Mouse (Mus musculus): ENCODE results near the gene Golt1b. TPM values are rescaled to one million over a fixed set of nuclear protein-coding genes. Genes with fewer than 3 reads are reported as not detected.

Golt1b gene
- polyA plus RNA-seq, 1 experiment from 2014 or later: 69.5 TPM

GRCm38 (mm10) chr6:142363019-142363576 lies 23.9 kb upstream of the Golt1b start:
- no peak overlapping the region for H3K4me2 ChIP-seq
- no peaks in the 10 kb centered on the region for H3K27me3 ChIP-seq (replicated peaks)
- no peak for ATAC-seq (ENCODE audit: low FRiP score)
- no peaks in the 10 kb centered on the region for H3K4me1 ChIP-seq
- H3K4me3 ChIP-seq (replicated peaks): no peak overlapping the region
- H3K9ac ChIP-seq (replicated peaks): no peak overlapping the region
- H3K36me3 ChIP-seq: peaks cover 85% of the 10 kb centered on the region
- no peak overlapping the region for H3K27ac ChIP-seq (replicated peaks)
- H3K9me3 ChIP-seq (replicated peaks): no peaks in the 10 kb centered on the region
- WGBS: 77% methylated on average over 9 of the region's 9 CpGs

- H3K36me3 ChIP-seq: peaks cover 81% of the 10 kb centered on the region
- 88% methylated on average over 8 of the region's 8 CpGs for WGBS
- H3K9me3 ChIP-seq (replicated peaks): no peaks in the 10 kb centered on the region
- H3K4me2 ChIP-seq: no peak overlapping the region
- H3K27ac ChIP-seq (replicated peaks): no peak overlapping the region
- ATAC-seq (ENCODE audit: low FRiP score): no peak
- H3K4me1 ChIP-seq: no peaks in the 10 kb centered on the region
- no peak overlapping the region for H3K9ac ChIP-seq (replicated peaks)
- no peaks in the 10 kb centered on the region for H3K27me3 ChIP-seq (replicated peaks)
- H3K4me3 ChIP-seq (replicated peaks): no peak overlapping the region
Observed at GRCm38 (mm10) chr6:142365742-142366472, 21.1 kb upstream of the Golt1b start.

GRCm38 (mm10) chr6:142366473-142367018 lies 20.5 kb upstream of the Golt1b start:
- Histone ChIP-seq H3K9me3 (replicated peaks) (no peaks in the 10 kb centered on the region), H3K4me2 (no peak overlapping the region), H3K36me3 (peaks cover 78% of the 10 kb centered on the region), H3K27ac (replicated peaks) (no peak overlapping the region), H3K4me3 (replicated peaks) (no peak overlapping the region), H3K9ac (replicated peaks) (no peak overlapping the region), H3K27me3 (replicated peaks) (no peaks in the 10 kb centered on the region), H3K4me1 (no peaks in the 10 kb centered on the region)
- WGBS: 92% methylated on average over 10 of the region's 10 CpGs
- ATAC-seq (ENCODE audit: low FRiP score): no peak

- H3K9me3 ChIP-seq (replicated peaks): no peaks in the 10 kb centered on the region
- no peaks in the 10 kb centered on the region for H3K4me1 ChIP-seq
- H3K27ac ChIP-seq (replicated peaks): no peak overlapping the region
- no peaks in the 10 kb centered on the region for H3K27me3 ChIP-seq (replicated peaks)
- no peak overlapping the region for H3K4me2 ChIP-seq
- H3K9ac ChIP-seq (replicated peaks): no peak overlapping the region
- H3K36me3 ChIP-seq: peaks cover 80% of the 10 kb centered on the region
- ATAC-seq (ENCODE audit: low FRiP score): no peak
- WGBS: 92% methylated on average over 3 of the region's 3 CpGs
- no peak overlapping the region for H3K4me3 ChIP-seq (replicated peaks)
Observed at GRCm38 (mm10) chr6:142367565-142367964, 19.5 kb upstream of the Golt1b start.

GRCm38 (mm10) chr6:142369568-142369967 lies 17.5 kb upstream of the Golt1b start:
- H3K27me3 ChIP-seq (replicated peaks): no peaks in the 10 kb centered on the region
- no peak overlapping the region for H3K4me3 ChIP-seq (replicated peaks)
- no peak overlapping the region for H3K27ac ChIP-seq (replicated peaks)
- H3K36me3 ChIP-seq: peaks cover 80% of the 10 kb centered on the region
- no peaks in the 10 kb centered on the region for H3K9me3 ChIP-seq (replicated peaks)
- no peak overlapping the region for H3K9ac ChIP-seq (replicated peaks)
- no peak for ATAC-seq (ENCODE audit: low FRiP score)
- H3K4me2 ChIP-seq: no peak overlapping the region
- 95% methylated on average over 3 of the region's 3 CpGs for WGBS
- no peaks in the 10 kb centered on the region for H3K4me1 ChIP-seq

- H3K36me3 ChIP-seq: peaks cover 42% of the 10 kb centered on the region
- no peaks in the 10 kb centered on the region for H3K9me3 ChIP-seq (replicated peaks)
- WGBS: 64% methylated on average over 1 of the region's 1 CpGs
- no peak for ATAC-seq (ENCODE audit: low FRiP score)
- no peak overlapping the region for H3K9ac ChIP-seq (replicated peaks)
- H3K4me1 ChIP-seq: no peaks in the 10 kb centered on the region
- H3K4me2 ChIP-seq: no peak overlapping the region
- no peak overlapping the region for H3K4me3 ChIP-seq (replicated peaks)
- no peaks in the 10 kb centered on the region for H3K27me3 ChIP-seq (replicated peaks)
- H3K27ac ChIP-seq (replicated peaks): no peak overlapping the region
Observed at GRCm38 (mm10) chr6:142377081-142377480, 9.9 kb upstream of the Golt1b start.

- no peak overlapping the region for H3K4me3 ChIP-seq (replicated peaks)
- H3K27ac ChIP-seq (replicated peaks): no peak overlapping the region
- ATAC-seq (ENCODE audit: low FRiP score): no peak
- H3K27me3 ChIP-seq (replicated peaks): no peaks in the 10 kb centered on the region
- no peak overlapping the region for H3K4me2 ChIP-seq
- 93% methylated on average over 8 of the region's 8 CpGs for WGBS
- H3K36me3 ChIP-seq: peaks cover 29% of the 10 kb centered on the region
- no peaks in the 10 kb centered on the region for H3K9me3 ChIP-seq (replicated peaks)
- no peak overlapping the region for H3K9ac ChIP-seq (replicated peaks)
- 0 out of 2 replicates have a peak, but pooled peaks cover 1% of the 10 kb centered on the region for H3K4me1 ChIP-seq
Observed at GRCm38 (mm10) chr6:142378576-142379330, 8.3 kb upstream of the Golt1b start.

GRCm38 (mm10) chr6:142379961-142380360 lies 7.1 kb upstream of the Golt1b start:
- Histone ChIP-seq H3K27ac (replicated peaks) (no peak overlapping the region), H3K27me3 (replicated peaks) (no peaks in the 10 kb centered on the region), H3K4me3 (replicated peaks) (no peak overlapping the region), H3K4me1 (0 out of 2 replicates have a peak, but pooled peaks cover 3% of the 10 kb centered on the region), H3K36me3 (peaks cover 19% of the 10 kb centered on the region), H3K9ac (replicated peaks) (no peak overlapping the region), H3K9me3 (replicated peaks) (no peaks in the 10 kb centered on the region), H3K4me2 (no peak overlapping the region)
- 88% methylated on average over 6 of the region's 6 CpGs for WGBS
- no peak for ATAC-seq (ENCODE audit: low FRiP score)

GRCm38 (mm10) chr6:142381615-142382014 lies 5.4 kb upstream of the Golt1b start:
- no peak for ATAC-seq (ENCODE audit: low FRiP score)
- 92% methylated on average over 7 of the region's 7 CpGs for WGBS
- no peaks in the 10 kb centered on the region for H3K9me3 ChIP-seq (replicated peaks)
- no peaks in the 10 kb centered on the region for H3K27me3 ChIP-seq (replicated peaks)
- no peak overlapping the region for H3K27ac ChIP-seq (replicated peaks)
- peaks cover 4% of the 10 kb centered on the region for H3K36me3 ChIP-seq
- H3K9ac ChIP-seq (replicated peaks): no peak overlapping the region
- no peak overlapping the region for H3K4me2 ChIP-seq
- H3K4me3 ChIP-seq (replicated peaks): no peak overlapping the region
- peaks cover 9% of the 10 kb centered on the region for H3K4me1 ChIP-seq

- Histone ChIP-seq H3K4me2 (no peak overlapping the region), H3K27me3 (replicated peaks) (no peaks in the 10 kb centered on the region), H3K9ac (replicated peaks) (no peak overlapping the region), H3K36me3 (no peaks in the 10 kb centered on the region), H3K4me1 (peaks cover 27% of the 10 kb centered on the region), H3K27ac (replicated peaks) (no peak overlapping the region), H3K9me3 (replicated peaks) (no peaks in the 10 kb centered on the region), H3K4me3 (replicated peaks) (no peak overlapping the region)
- no peak for ATAC-seq (ENCODE audit: low FRiP score)
- 92% methylated on average over 9 of the region's 9 CpGs for WGBS
Observed at GRCm38 (mm10) chr6:142384521-142384920, 2.5 kb upstream of the Golt1b start.

GRCm38 (mm10) chr6:142386285-142387010 lies 573 bp upstream of the Golt1b start:
- H3K27me3 ChIP-seq (replicated peaks): no peaks in the 10 kb centered on the region
- no peaks in the 10 kb centered on the region for H3K9me3 ChIP-seq (replicated peaks)
- peak overlapping the region; percentile 64 for H3K9ac ChIP-seq (replicated peaks)
- H3K36me3 ChIP-seq: no peaks in the 10 kb centered on the region
- 6% methylated on average over 31 of the region's 31 CpGs for WGBS
- peak; percentile 87 for ATAC-seq (ENCODE audit: low FRiP score)
- peaks cover 27% of the 10 kb centered on the region for H3K4me1 ChIP-seq
- H3K27ac ChIP-seq (replicated peaks): peak overlapping the region; percentile 71
- peak overlapping the region; percentile 88 for H3K4me2 ChIP-seq
- peak overlapping the region; percentile 100 for H3K4me3 ChIP-seq (replicated peaks)

Data from neural tube, embryonic 15.5 days (tissue).